Mouse (Mus musculus) embryonic fibroblast, embryonic 13.5 days (primary cell): ENCODE data around the gene Gm10643.

Source experiments
- CTCF ChIP-seq: IDR thresholded peaks from 2 replicates; pipeline ENCODE4 v1.5.1; 2011; ENCODE audit warnings: mild to moderate bottlenecking, control low read depth, low read length, moderate library complexity, borderline replicate concordance; ENCODE audit not compliant: insufficient read depth
- POLR2A ChIP-seq: IDR thresholded peaks from 2 replicates; pipeline ENCODE4 v1.6.1; 2011; ENCODE audit warnings: low read depth, mild to moderate bottlenecking, control low read depth, low read length, moderate library complexity

DNA sequence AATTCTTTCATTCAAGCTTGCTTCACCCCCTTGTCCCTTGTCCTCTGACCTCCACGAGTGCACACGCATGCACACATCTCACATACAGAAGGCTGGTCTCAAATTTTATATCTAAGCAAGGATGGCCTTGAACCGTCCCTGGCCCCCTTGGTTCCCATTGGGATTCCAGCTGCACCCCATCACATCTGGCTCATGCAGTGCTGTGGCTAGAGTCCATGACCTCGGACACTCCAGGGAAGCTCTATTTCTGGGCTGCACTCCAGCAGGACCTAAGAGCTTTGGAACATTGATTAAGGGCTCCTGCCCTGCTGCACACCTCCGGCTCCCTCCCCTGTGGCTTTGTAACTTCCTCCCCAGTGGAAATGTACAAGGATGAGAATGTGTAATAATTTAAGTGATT is 26.9 kb downstream of the Gm10643 start:
- TF ChIP-seq POLR2A (no peak), CTCF (no peak)
